Mouse (Mus musculus): ENCODE data around the gene Aacs.

GRCm38 (mm10) chr5:125523361-125523760 lies 47.7 kb downstream of the Aacs start:
- TF ChIP-seq CTCF (conservative IDR thresholded peaks at IDR 0.05; ENCODE audit: low read length) = no peak
- TF ChIP-seq NANOG (IDR thresholded peaks at IDR 0.05; ENCODE audit: borderline replicate concordance, low read length) = no peak
- TF ChIP-seq POU5F1 (IDR thresholded peaks at IDR 0.05; ENCODE audit: borderline replicate concordance, low read length) = no peak
